Mouse (Mus musculus) activated CD4-positive, CD25-positive, alpha-beta regulatory T cell, adult 9 weeks (primary cell): Measurements from ENCODE around the gene Sh3gl1. TPM values are rescaled to one million over a fixed set of nuclear protein-coding genes. Genes with fewer than 3 reads are reported as not detected.

ENCODE experiments used
- polyA plus RNA-seq: library from polyadenylated mRNA; unstranded; fragments of 100-300 nt; shearing (Covaris generic); gene quantifications from one replicate; pipeline ENCODE4 v1.2.1, GENCODE M21; 2017

The Sh3gl1 gene
- 164 TPM for polyA plus RNA-seq

GRCm38 (mm10) chr17:56036176-56036900, at the start of gene Sh3gl1:
Gene Sh3gl1, minus strand, starts transcription at chr17:56036635.

DNA sequence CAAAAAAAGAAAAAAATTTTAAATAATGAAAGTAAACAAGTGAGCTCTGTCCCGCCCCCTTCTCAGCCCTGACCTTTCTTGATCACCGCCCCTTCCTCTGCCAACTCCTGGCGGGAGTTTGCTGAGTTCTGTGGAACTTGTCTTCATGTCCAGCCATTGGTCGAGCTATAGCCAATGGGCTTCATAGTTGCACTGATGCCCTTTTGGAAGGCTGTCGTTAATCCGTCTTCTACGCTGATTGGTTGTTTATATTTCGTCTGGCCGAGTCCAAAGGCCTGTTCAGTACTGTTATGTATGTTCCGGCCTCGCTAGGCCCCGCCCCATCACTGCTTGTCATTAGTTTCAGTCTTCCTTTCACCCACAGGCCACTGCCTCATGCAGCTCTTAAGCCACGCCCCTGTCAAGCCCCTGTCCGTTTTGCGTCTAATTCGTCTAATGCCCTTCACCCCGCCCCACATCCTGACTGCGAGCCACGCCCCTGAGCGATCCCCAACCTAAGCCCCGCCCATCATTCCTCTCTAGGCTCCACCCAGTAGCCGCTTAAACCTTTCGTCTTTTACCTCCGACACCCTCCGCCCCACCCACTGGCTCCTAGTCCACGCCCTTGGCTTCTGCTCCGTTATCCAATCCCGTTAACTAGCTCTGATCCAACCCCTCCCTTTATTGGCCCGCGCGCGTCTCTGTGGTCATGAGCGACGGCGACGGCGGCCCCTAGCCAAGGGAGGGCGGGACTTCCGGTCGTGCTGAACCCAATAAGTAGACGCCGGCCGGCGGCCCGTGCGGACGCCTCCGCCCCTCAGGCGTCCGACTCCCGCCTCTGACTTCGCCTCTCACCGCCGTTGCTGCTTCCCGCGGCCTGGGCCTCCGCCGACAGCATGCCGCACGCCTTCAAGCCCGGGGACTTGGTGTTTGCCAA, 42.7 kb upstream of the Sh3gl1 start, which contains the start of gene Hdgfl2:
Gene Hdgfl2, plus strand, starts transcription at position 755 of the 916 bp plus-strand sequence.

GRCm38 (mm10) chr17:56074827-56075208, 38.4 kb upstream of the Sh3gl1 start, which contains the start of gene Ubxn6:
Gene Ubxn6, minus strand, starts transcription at chr17:56075028.

DNA sequence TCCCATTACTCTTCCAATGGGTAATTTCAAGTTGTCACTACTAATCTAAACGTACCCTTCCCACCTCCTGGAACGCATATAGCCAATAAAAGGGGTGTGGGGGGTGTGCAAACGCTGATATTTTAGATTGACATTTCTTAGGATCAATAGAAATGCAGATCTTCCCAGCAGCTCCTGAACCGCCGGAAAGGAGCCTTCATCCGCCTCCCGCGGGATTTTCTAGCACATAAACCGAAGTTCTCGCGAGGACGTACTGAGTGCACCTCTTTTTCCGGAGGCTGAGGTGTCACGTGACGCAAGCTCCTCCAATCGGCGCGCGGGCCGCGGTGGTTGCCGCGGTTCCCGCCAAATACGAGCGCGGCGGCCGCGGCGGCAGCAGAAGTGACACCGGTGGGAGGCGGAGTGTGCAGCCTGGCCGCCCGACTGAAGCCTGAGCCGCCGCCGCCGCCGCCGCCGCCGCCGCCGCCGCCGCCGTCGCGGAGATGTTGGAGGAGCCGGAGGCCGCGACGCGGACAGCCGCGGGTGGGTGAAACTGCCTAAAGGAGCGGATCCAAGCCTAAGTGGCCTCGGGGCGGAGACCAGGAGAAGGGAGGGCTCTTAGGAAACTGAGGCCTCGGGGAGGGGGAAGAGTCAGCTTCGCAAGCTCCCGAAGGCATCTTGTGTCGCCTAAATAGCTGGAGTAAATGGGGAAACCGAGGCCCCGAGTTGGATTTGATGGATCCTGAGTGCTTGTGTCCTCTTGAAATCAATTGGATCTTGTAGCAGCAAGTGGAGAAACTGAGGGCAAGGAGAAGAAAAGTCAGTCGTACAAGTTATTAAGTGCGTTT, 3.8 kb upstream of the Sh3gl1 start, which contains the start of gene Chaf1a:
Gene Chaf1a, plus strand, starts transcription at position 410 of the 827 bp plus-strand sequence.

GRCm38 (mm10) chr17:56005415-56006061, 30.9 kb downstream of the Sh3gl1 start, which contains the start of the genes Stap2 and Mpnd:
Gene Stap2, minus strand, starts transcription at chr17:56005584.
Gene Mpnd, plus strand, starts transcription at chr17:56005711.

DNA sequence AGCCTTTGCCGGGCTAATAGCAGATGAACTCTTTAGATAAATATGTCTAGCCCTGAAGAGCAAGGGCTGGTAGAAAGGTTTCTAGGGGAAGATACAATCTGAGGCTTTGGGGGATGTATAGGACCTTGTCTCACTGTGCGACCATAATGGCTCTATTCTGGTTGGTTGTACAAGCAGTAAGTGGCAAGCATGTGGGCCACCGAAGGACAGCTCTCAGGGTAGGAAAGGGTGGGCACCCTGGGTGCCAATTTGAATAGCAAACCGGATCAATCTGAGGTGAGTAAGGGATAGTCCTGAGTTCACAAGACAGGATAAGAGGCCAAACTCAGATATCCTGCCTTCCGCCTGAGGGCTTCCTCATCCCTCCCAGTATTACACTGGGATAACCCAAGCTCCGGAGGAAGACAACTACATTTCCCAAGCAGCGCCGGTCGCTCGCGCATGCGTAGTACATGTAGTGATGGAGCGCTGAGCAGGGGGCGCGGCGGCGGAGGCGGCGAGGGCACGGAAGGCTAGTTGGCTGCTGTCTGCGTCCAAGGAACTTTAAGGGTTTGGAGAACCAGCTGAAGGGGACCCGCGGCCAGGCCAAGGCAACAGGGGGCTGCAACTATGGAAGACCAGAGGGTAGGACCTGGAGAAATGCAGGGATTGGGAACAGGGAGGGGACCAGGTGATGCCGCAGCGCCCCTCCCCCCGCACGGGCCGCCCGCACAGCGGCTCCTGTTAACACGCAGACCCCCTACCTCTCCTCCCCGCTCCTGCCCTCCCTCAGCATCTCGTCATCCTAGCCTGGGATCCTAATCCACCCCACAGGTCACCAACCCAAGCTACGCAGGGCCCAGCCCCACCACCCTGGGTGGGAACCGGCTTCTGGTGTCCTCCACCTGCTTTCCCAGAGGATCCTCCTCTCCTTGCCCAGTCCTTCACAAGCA, 50.1 kb downstream of the Sh3gl1 start, which contains the start of gene Fsd1:
Gene Fsd1, plus strand, starts transcription at position 480 of the 932 bp plus-strand sequence.

GRCm38 (mm10) chr17:55969966-55970891, 66.2 kb downstream of the Sh3gl1 start, which contains the start of gene Shd:
Gene Shd, plus strand, starts transcription at chr17:55970467.

Other genes starting within 250 kb of the Sh3gl1 start
- gene Zfp119a, start 157.7 kb downstream of the Sh3gl1 start, polyA plus RNA-seq: 23.6 TPM
- 29.5 TPM for gene Zfp959, start 144.5 kb downstream of the Sh3gl1 start, polyA plus RNA-seq
- gene Zfp119b, start 87.1 kb downstream of the Sh3gl1 start, polyA plus RNA-seq: 11.9 TPM
- gene Ebi3, start 84.0 kb downstream of the Sh3gl1 start, polyA plus RNA-seq: 82.9 TPM
- gene Yju2, start 77.5 kb downstream of the Sh3gl1 start, polyA plus RNA-seq: 32.8 TPM
- gene Shd, start 66.2 kb downstream of the Sh3gl1 start, polyA plus RNA-seq: not detected
- not detected for gene Fsd1, start 50.1 kb downstream of the Sh3gl1 start, polyA plus RNA-seq
- gene Stap2, start 31.1 kb downstream of the Sh3gl1 start, polyA plus RNA-seq: 0.49 TPM
- 36.2 TPM for gene Mpnd, start 30.9 kb downstream of the Sh3gl1 start, polyA plus RNA-seq
- gene Chaf1a, start 3.8 kb upstream of the Sh3gl1 start, polyA plus RNA-seq: 1.2 TPM
- 75.5 TPM for gene Ubxn6, start 38.4 kb upstream of the Sh3gl1 start, polyA plus RNA-seq
- 139 TPM for gene Hdgfl2, start 43.0 kb upstream of the Sh3gl1 start, polyA plus RNA-seq
- gene Plin4, start 73.2 kb upstream of the Sh3gl1 start, polyA plus RNA-seq: not detected
- gene Plin5, start 81.0 kb upstream of the Sh3gl1 start, polyA plus RNA-seq: not detected
- not detected for gene Lrg1, start 85.4 kb upstream of the Sh3gl1 start, polyA plus RNA-seq
- not detected for gene Sema6b, start 103.7 kb upstream of the Sh3gl1 start, polyA plus RNA-seq
- 34.1 TPM for gene Tnfaip8l1, start 125.8 kb upstream of the Sh3gl1 start, polyA plus RNA-seq
- gene Mydgf, start 147.3 kb upstream of the Sh3gl1 start, polyA plus RNA-seq: 60.7 TPM
- gene Dpp9, start 182.3 kb upstream of the Sh3gl1 start, polyA plus RNA-seq: 40.5 TPM
- gene Fem1a, start 220.2 kb upstream of the Sh3gl1 start, polyA plus RNA-seq: 3.4 TPM
- 8.1 TPM for gene Ticam1, start 240.2 kb upstream of the Sh3gl1 start, polyA plus RNA-seq